Mouse (Mus musculus) CH12.LX (cell line): ENCODE data around the gene Specc1l. TPM values are rescaled to one million over a fixed set of nuclear protein-coding genes. Genes with fewer than 3 reads are reported as not detected.

ENCODE experiments used
- DNase-seq: peaks from one replicate; pipeline ENCODE4 v3.0.0-alpha.2; 2013; ENCODE audit errors: extremely low read depth
- H3K27ac ChIP-seq: 2 replicates; pipeline ENCODE4 v1.5.1; 2012; ENCODE audit warnings: low read depth, mild to moderate bottlenecking, control low read depth, moderate library complexity; ENCODE audit not compliant: insufficient read depth
- H3K27me3 ChIP-seq: replicated peaks from 2 replicates; pipeline ENCODE3; 2012; ENCODE audit warnings: inconsistent platforms
- H3K36me3 ChIP-seq, 2 experiments: replicated peaks in 1 of 2; 2 replicates each; pipeline versions ENCODE3 to v1.6.1; 2012; ENCODE audit warnings: inconsistent platforms in 1 of 2, low read length in 1 of 2, mild to moderate bottlenecking in 1 of 2, mixed read lengths in 1 of 2, moderate library complexity in 1 of 2; ENCODE audit not compliant: control insufficient read depth in 1 of 2, insufficient read depth in 1 of 2
- H3K4me1 ChIP-seq, 2 experiments: 2 replicates each; pipeline ENCODE4 v1.6.1; 2012; ENCODE audit warnings: inconsistent platforms in 1 of 2, moderate library complexity in 1 of 2; ENCODE audit not compliant: insufficient read depth in 2 of 2, control insufficient read depth in 1 of 2
- H3K4me2 ChIP-seq: 2 replicates; pipeline ENCODE4 v1.6.1; 2012; ENCODE audit warnings: low read depth, mild to moderate bottlenecking, control low read depth; ENCODE audit not compliant: poor library complexity, insufficient read depth, severe bottlenecking
- H3K4me3 ChIP-seq, 3 experiments: fragments of 150-350 bp in 1 of 3; sonication (generic) in 1 of 3; replicated peaks in 1 of 3; 2 replicates each; pipeline versions ENCODE3 to v1.5.1; 2011 to 2012; ENCODE audit warnings: low read depth in 2 of 3, low read length in 2 of 3, mild to moderate bottlenecking in 2 of 3, moderate library complexity in 2 of 3, control low read depth in 1 of 3, improper control_type of control experiment in 1 of 3, inconsistent platforms in 1 of 3, mixed read lengths in 1 of 3; ENCODE audit not compliant: poor library complexity in 1 of 3
- H3K79me2 ChIP-seq: replicated peaks from 2 replicates; pipeline ENCODE4 v1.6.1; 2012; ENCODE audit warnings: mild to moderate bottlenecking, moderate library complexity; ENCODE audit not compliant: control insufficient read depth, poor library complexity, insufficient read depth, severe bottlenecking; ENCODE audit errors: extremely low read depth
- H3K9ac ChIP-seq: 2 replicates; pipeline ENCODE4 v1.6.1; 2012; ENCODE audit warnings: low read depth, mild to moderate bottlenecking, control low read depth, moderate library complexity; ENCODE audit not compliant: insufficient read depth
- H3K9me3 ChIP-seq: replicated peaks from 2 replicates; pipeline ENCODE3; 2012; ENCODE audit warnings: low read length, inconsistent platforms, mixed read lengths
- CHD2 ChIP-seq: IDR thresholded peaks from 2 replicates; pipeline ENCODE4 v1.6.1; 2011; ENCODE audit warnings: low read length, improper control_type of control experiment
- E2F4 ChIP-seq: IDR thresholded peaks from 2 replicates; pipeline ENCODE4 v1.6.1; 2011; ENCODE audit warnings: low read depth, low read length, improper control_type of control experiment; ENCODE audit not compliant: insufficient replicate concordance
- JUN ChIP-seq: IDR thresholded peaks from 2 replicates; pipeline ENCODE4 v1.6.1; 2011; ENCODE audit warnings: low read depth, mild to moderate bottlenecking, low read length, improper control_type of control experiment, moderate library complexity; ENCODE audit not compliant: insufficient read depth
- JUND ChIP-seq: conservative IDR thresholded peaks from 2 replicates; pipeline ENCODE4 v1.6.1; 2011; ENCODE audit warnings: low read depth, low read length, improper control_type of control experiment
- MAFK ChIP-seq: IDR thresholded peaks from 2 replicates; pipeline ENCODE4 v1.6.1; 2011; ENCODE audit warnings: low read length, improper control_type of control experiment; ENCODE audit not compliant: insufficient replicate concordance
- MAX ChIP-seq: IDR thresholded peaks from 2 replicates; pipeline ENCODE4 v1.6.1; 2011; ENCODE audit warnings: low read length, improper control_type of control experiment
- MAZ ChIP-seq: IDR thresholded peaks from 2 replicates; pipeline ENCODE4 v1.6.1; 2012; ENCODE audit warnings: low read depth, mild to moderate bottlenecking, inconsistent platforms, low read length, improper control_type of control experiment, moderate library complexity
- MEF2A ChIP-seq: IDR thresholded peaks from 2 replicates; pipeline ENCODE4 v1.6.1; 2014; ENCODE audit warnings: low read depth, mild to moderate bottlenecking, inconsistent platforms, low read length, improper control_type of control experiment, borderline replicate concordance
- NRF1 ChIP-seq: IDR thresholded peaks from 2 replicates; pipeline ENCODE4 v1.6.1; 2014; ENCODE audit warnings: low read depth, mild to moderate bottlenecking, inconsistent platforms, low read length, improper control_type of control experiment, moderate library complexity
- RAD21 ChIP-seq: IDR thresholded peaks from 2 replicates; pipeline ENCODE4 v1.6.1; 2011; ENCODE audit warnings: low read depth, mild to moderate bottlenecking, low read length, improper control_type of control experiment, moderate library complexity
- RCOR1 ChIP-seq: conservative IDR thresholded peaks from 2 replicates; pipeline ENCODE4 v1.6.1; 2012; ENCODE audit warnings: low read depth, mild to moderate bottlenecking, inconsistent platforms, low read length, improper control_type of control experiment
- SMC3 ChIP-seq: IDR thresholded peaks from 2 replicates; pipeline ENCODE4 v1.6.1; 2011; ENCODE audit warnings: low read depth, low read length, improper control_type of control experiment
- UBTF ChIP-seq: IDR thresholded peaks from 2 replicates; pipeline ENCODE4 v1.6.1; 2012; ENCODE audit warnings: low read depth, mild to moderate bottlenecking, inconsistent platforms, low read length, improper control_type of control experiment, moderate library complexity
- USF2 ChIP-seq: conservative IDR thresholded peaks from 2 replicates; pipeline ENCODE4 v1.6.1; 2011; ENCODE audit warnings: low read depth, low read length, improper control_type of control experiment
- ZKSCAN1 ChIP-seq: IDR thresholded peaks from 2 replicates; pipeline ENCODE4 v1.6.1; 2012; ENCODE audit warnings: low read depth, inconsistent platforms, low read length, improper control_type of control experiment, borderline replicate concordance
- ZNF384 ChIP-seq: IDR thresholded peaks from 2 replicates; pipeline ENCODE4 v1.6.1; 2012; ENCODE audit warnings: low read depth, low read length, improper control_type of control experiment, inconsistent platforms
- dilution Hi-C: fragments of 300-500 bp; cut with MboI; formaldehyde crosslinking; loops from 2 replicates; pipeline ENCODE4 v1.14.3; 2020; ENCODE audit warnings: low sequenced_read_pairs; ENCODE audit not compliant: extremely low pct_unique_long_range_greater_than_20kb, extremely low pct_ligation_motif_present
- in situ Hi-C: fragments of 300-500 bp; cut with MboI; formaldehyde crosslinking; loops from 3 replicates; pipeline ENCODE4 v1.14.3; 2019; ENCODE audit warnings: low sequenced_read_pairs, low pct_ligation_motif_present, low pct_unique_long_range_greater_than_20kb, mixed read lengths
- polyA plus RNA-seq: library from polyadenylated mRNA; unstranded; fragments of >175 nt; gene quantifications from 2 replicates; pipeline ENCODE4 v1.2.1, GENCODE M21; 2012; ENCODE audit warnings: low read depth; ENCODE audit not compliant: insufficient read length
- total RNA-seq, 2 experiments: library from RNA; depleted of rRNA; stranded (reverse); fragments of 300-350 nt in 1 of 2; fragments of >200 nt in 1 of 2; gene quantifications; 2 replicates each; pipeline ENCODE4 v1.2.3; 2012 to 2014

Specc1l gene
- total and polyA plus RNA-seq, 3 experiments: 18.6 to 25.1 (median 21.1) TPM

DNA sequence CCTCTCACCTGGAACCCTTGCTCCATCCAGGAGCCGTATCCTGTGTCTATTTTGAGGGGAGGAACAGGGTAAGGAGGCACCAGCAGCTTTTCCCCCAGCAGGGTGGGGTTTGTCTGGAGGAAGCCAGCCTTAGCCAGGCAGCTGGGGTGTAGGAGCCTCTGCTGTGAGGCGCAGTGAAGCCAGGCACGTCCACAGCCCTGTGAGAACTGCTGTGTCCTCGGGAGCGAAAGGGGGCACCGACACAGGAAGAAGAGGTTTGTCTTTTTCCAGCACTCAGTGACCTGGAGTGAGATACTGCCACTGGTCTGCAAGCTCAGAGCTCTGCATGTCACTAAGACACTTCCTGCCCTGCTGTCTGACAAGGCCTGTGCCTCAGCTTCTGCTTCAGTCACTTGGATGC is 92.5 kb downstream of the Specc1l start:
- Histone ChIP-seq H3K36me3 (peaks cover 35 to 71% of the 10 kb centered on the region in 2 experiments), H3K27ac (peak overlapping the region; percentile 1; the same call in 1 of the 2 replicates), H3K9ac (no peak overlapping the region), H3K9me3 (no peaks in the 10 kb centered on the region), H3K4me3 (no peak overlapping the region), H3K4me2 (no peak overlapping the region), H3K79me2 (no peaks in the 10 kb centered on the region; the same call in 1 of the 2 replicates), H3K4me1 (peaks cover 9 to 65% of the 10 kb centered on the region in 2 experiments), H3K27me3 (no peaks in the 10 kb centered on the region)
- TF ChIP-seq RCOR1 (no peak), MEF2A (no peak), JUN (no peak), SMC3 (no peak), MAFK (no peak), USF2 (no peak), UBTF (no peak), MAZ (no peak), ZNF384 (no peak), JUND (no peak), CHD2 (no peak), NRF1 (no peak), ZKSCAN1 (no peak), MAX (no peak)
- dilution Hi-C loops: no loop called here
- in situ Hi-C loops: no loop called here
- no peak for DNase-seq

DNA sequence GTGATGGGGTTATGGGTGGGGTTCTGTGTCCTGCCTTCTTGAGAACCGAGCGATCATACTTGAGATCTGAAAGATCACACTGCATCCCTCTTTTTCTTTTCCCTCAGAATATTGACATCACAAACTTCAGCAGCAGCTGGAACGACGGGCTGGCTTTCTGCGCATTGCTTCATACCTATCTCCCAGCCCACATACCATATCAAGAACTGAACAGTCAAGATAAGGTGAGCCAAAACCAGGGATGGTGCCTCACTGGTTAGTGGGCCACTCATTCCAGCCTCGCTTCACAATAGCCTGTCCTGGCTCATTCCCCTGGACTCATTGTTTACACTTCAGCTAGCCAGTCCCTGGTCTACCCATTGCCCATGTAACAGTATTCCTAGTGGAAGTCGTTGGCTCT is 95.3 kb downstream of the Specc1l start:
- Histone ChIP-seq H3K4me1 (peaks cover 9 to 44% of the 10 kb centered on the region in 2 experiments), H3K9me3 (no peaks in the 10 kb centered on the region), H3K9ac (no peak overlapping the region), H3K79me2 (no peaks in the 10 kb centered on the region; the same call in 1 of the 2 replicates)
- in situ Hi-C loops: no loop called here
- no peak for TF ChIP-seq RAD21
- no peak for TF ChIP-seq CHD2
- TF ChIP-seq MAFK: no peak
- no peak for TF ChIP-seq JUND
- no peak for TF ChIP-seq E2F4
- TF ChIP-seq, all 38 proteins: peak for 0
- no peak overlapping the region for H3K27ac ChIP-seq
- no peak overlapping the region for H3K4me3 ChIP-seq
- DNase-seq: no peak
- H3K27me3 ChIP-seq: no peaks in the 10 kb centered on the region
- dilution Hi-C loops: no loop called here
- H3K4me2 ChIP-seq: no peak overlapping the region
- H3K36me3 ChIP-seq: peaks cover 46 to 75% of the 10 kb centered on the region in 2 experiments
